15 mouse cellular contexts compared by ENCODE assay signal in genomic region chr7:31128157-31128705, GRCm38 (mm10). TPM values are rescaled to one million over a fixed set of nuclear protein-coding genes. Genes with fewer than 3 reads are reported as not detected.
A peak's percentile ranks its signal among the peaks of the same experiment; 100 is the strongest.
DNase-seq lines count a peak whose midpoint lies in the region; ATAC-seq and TF ChIP-seq lines count a peak whose summit lies in the region.
"Had no signal": no experiment of that assay in that cellular context is flagged by ENCODE, and none has a peak within 500 bp of the region (broad histone marks: within the 10 kb centered on the region; RNA-seq: fewer than 3 reads in every experiment).

No protein-coding gene starts in this region.

- no peak overlapping the region for H3K4me3 ChIP-seq in forebrain, embryonic 12.5 days (replicated peaks)
- no peak overlapping the region for H3K4me3 ChIP-seq in forebrain, embryonic 16.5 days (replicated peaks; ENCODE audit: low read length)
- no peak overlapping the region for H3K4me3 ChIP-seq in lung, embryonic 14.5 days (ENCODE audit: low read depth, low read length)
- no peak overlapping the region for H3K4me3 ChIP-seq in myocyte

- no peak overlapping the region for H3K9ac ChIP-seq in forebrain, embryonic 12.5 days
- H3K9ac ChIP-seq in forebrain, embryonic 16.5 days (replicated peaks; ENCODE audit: low read depth, low read length), result no peak overlapping the region
- H3K9ac ChIP-seq in lung, embryonic 14.5 days, result no peak overlapping the region
- H3K9ac ChIP-seq: limb, embryonic 15.5 days had no signal

- 65% methylated on average over 9 of the region's 9 CpGs for WGBS in forebrain, embryonic 12.5 days
- 66% methylated on average over 9 of the region's 9 CpGs for WGBS in forebrain, embryonic 16.5 days
- WGBS in lung, embryonic 14.5 days, result 61% methylated on average over 9 of the region's 9 CpGs

- H3ac ChIP-seq in myocyte (ENCODE audit: control insufficient read depth, insufficient read length), result no peak overlapping the region

- H3K9me3 ChIP-seq in forebrain, embryonic 12.5 days, result no peaks in the 10 kb centered on the region
- no peaks in the 10 kb centered on the region for H3K9me3 ChIP-seq in forebrain, embryonic 16.5 days (ENCODE audit: control insufficient read depth, low read length)
- H3K9me3 ChIP-seq in lung, embryonic 14.5 days (ENCODE audit: low read depth, low read length), result no peaks in the 10 kb centered on the region
- H3K9me3 ChIP-seq: limb, embryonic 15.5 days had no signal

- H3K79me2 ChIP-seq in myocyte (ENCODE audit: control insufficient read depth, insufficient read depth), result no peaks in the 10 kb centered on the region

- no peak overlapping the region for H3K27ac ChIP-seq in forebrain, embryonic 12.5 days
- H3K27ac ChIP-seq in forebrain, embryonic 16.5 days (ENCODE audit: low read length), result no peak overlapping the region
- no peak overlapping the region for H3K27ac ChIP-seq in lung, embryonic 14.5 days (ENCODE audit: low read depth)
- H3K27ac ChIP-seq: limb, embryonic 15.5 days had no signal

- TF ChIP-seq CTCF in lung, embryonic 14.5 days (IDR thresholded peaks at IDR 0.05; ENCODE audit: low read depth), result no peak

- no peak overlapping the region for H3K4me2 ChIP-seq in forebrain, embryonic 12.5 days
- no peak overlapping the region for H3K4me2 ChIP-seq in forebrain, embryonic 16.5 days (ENCODE audit: low read length)
- no peak overlapping the region for H3K4me2 ChIP-seq in lung, embryonic 14.5 days
- no peak overlapping the region for H3K4me2 ChIP-seq in myocyte (ENCODE audit: low read depth)

- H3K4me1 ChIP-seq in forebrain, embryonic 12.5 days, result peaks cover 13% of the 10 kb centered on the region
- peaks cover 12% of the 10 kb centered on the region for H3K4me1 ChIP-seq in forebrain, embryonic 16.5 days (replicated peaks; ENCODE audit: control insufficient read depth, insufficient read depth, low read length)
- H3K4me1 ChIP-seq in lung, embryonic 14.5 days (ENCODE audit: insufficient read depth), result no peaks in the 10 kb centered on the region

- H3K27me3 ChIP-seq in forebrain, embryonic 12.5 days, result peaks cover 47% of the 10 kb centered on the region
- H3K27me3 ChIP-seq in forebrain, embryonic 16.5 days (replicated peaks; ENCODE audit: control insufficient read depth, insufficient read depth, low read length), result peaks cover 27% of the 10 kb centered on the region
- peaks cover 27% of the 10 kb centered on the region for H3K27me3 ChIP-seq in lung, embryonic 14.5 days (ENCODE audit: insufficient read depth, low read length)
- no peaks in the 10 kb centered on the region for H3K27me3 ChIP-seq in myocyte (ENCODE audit: control insufficient read depth, insufficient read depth, insufficient read length)

- peaks cover 53% of the 10 kb centered on the region for H3K36me3 ChIP-seq in forebrain, embryonic 12.5 days (replicated peaks)
- peaks cover 48% of the 10 kb centered on the region for H3K36me3 ChIP-seq in forebrain, embryonic 16.5 days (ENCODE audit: control insufficient read depth, insufficient read depth)
- H3K36me3 ChIP-seq in lung, embryonic 14.5 days (ENCODE audit: insufficient read depth), result peaks cover 49% of the 10 kb centered on the region
- peaks cover 5% of the 10 kb centered on the region for H3K36me3 ChIP-seq in myocyte (ENCODE audit: control insufficient read depth, insufficient read depth)

- ATAC-seq in forebrain, embryonic 12.5 days (ENCODE audit: low FRiP score), result peak; percentile 6; the same call in 1 of the 2 replicates
- no peak for ATAC-seq in forebrain, embryonic 16.5 days
- ATAC-seq in lung, embryonic 14.5 days (ENCODE audit: insufficient read depth), result peak; percentile 10; the same call in 1 of the 2 replicates

- DNase-seq in lung, embryonic 14.5 days, result no peak
- no peak for DNase-seq in lung, postnatal 25 days (ENCODE audit: low spot score)
- DNase-seq in gastrocnemius, postnatal 10 days, result peak; percentile 52
- DNase-seq in retina, embryonic 14.5 days (ENCODE audit: low spot score), result no peak
- no peak for DNase-seq in embryo, embryonic 9.5 days (ENCODE audit: extremely low spot score)
- DNase-seq: adrenal gland, postnatal 36 days; heart, postnatal 14 days; kidney, postnatal 25 days; lung, adult 18-20 months had no signal

- TF ChIP-seq POLR2A in myocyte (IDR thresholded peaks at IDR 0.05; ENCODE audit: insufficient read length, low read depth), result no peak

TF ChIP-seq in myocyte, 11 proteins besides CTCF, POLR2A, EP300 and RAD21:
- peak; percentile 44 for TF ChIP-seq POLR2AphosphoS2 (IDR thresholded peaks at IDR 0.05; ENCODE audit: insufficient read length, low read depth)
- TF ChIP-seq MAX (IDR thresholded peaks at IDR 0.05; ENCODE audit: low read depth), result no peak

RNA-seq across cellular contexts. Expression of gene Scn1b, which starts 1.4 kb away (rescaled TPM):
- 1.1 and 1.3 TPM in 2 replicates for polyA plus RNA-seq in forebrain, embryonic 12.5 days (2016; fragmentation: Nextera tagmentation; extraction: Ambion mirVana)
- 4.1 and 5.3 TPM in 2 replicates for polyA plus RNA-seq in forebrain, embryonic 16.5 days (2015; fragmentation: Nextera tagmentation; extraction: Ambion mirVana)
- polyA plus RNA-seq in lung, embryonic 14.5 days (2014; fragmentation: Nextera tagmentation; extraction: Ambion mirVana), result 0.93 and 1.3 TPM in 2 replicates
- 100 to 1,000 TPM; 303 to 352 TPM for total RNA-seq in gastrocnemius, postnatal 10 days (2021)
- polyA plus RNA-seq in myocyte (2012; fragmentation: generic; extraction: Trizol), result 4.1 TPM
- total RNA-seq: MEL had no signal

RNA-seq across cellular contexts. Expression of gene Hpn, which starts 13.1 kb away (rescaled TPM):
- polyA plus RNA-seq in forebrain, embryonic 12.5 days (2016; fragmentation: Nextera tagmentation; extraction: Ambion mirVana), result 0.49 and 0.67 TPM in 2 replicates
- polyA plus RNA-seq in forebrain, embryonic 16.5 days (2015; fragmentation: Nextera tagmentation; extraction: Ambion mirVana), result 0.88 TPM in 1 of 2 replicates, not detected in the other
- 9.9 and 10.8 TPM in 2 replicates for polyA plus RNA-seq in lung, embryonic 14.5 days (2014; fragmentation: Nextera tagmentation; extraction: Ambion mirVana)
- 1 to 10 TPM; 6.8 to 7.8 TPM for total RNA-seq in gastrocnemius, postnatal 10 days (2021)
- not detected for polyA plus RNA-seq in myocyte (2012; fragmentation: generic; extraction: Trizol)

RNA-seq across cellular contexts. Expression of gene Gramd1a, which starts 27.5 kb away (rescaled TPM):
- 155 and 174 TPM in 2 replicates for polyA plus RNA-seq in forebrain, embryonic 12.5 days (2016; fragmentation: Nextera tagmentation; extraction: Ambion mirVana)
- 261 and 277 TPM in 2 replicates for polyA plus RNA-seq in forebrain, embryonic 16.5 days (2015; fragmentation: Nextera tagmentation; extraction: Ambion mirVana)
- polyA plus RNA-seq in lung, embryonic 14.5 days (2014; fragmentation: Nextera tagmentation; extraction: Ambion mirVana), result 56.7 and 67.2 TPM in 2 replicates
- total RNA-seq in gastrocnemius, postnatal 10 days (2021), result 10 to 100 TPM; 35.0 to 35.8 TPM
- 25.5 TPM for polyA plus RNA-seq in myocyte (2012; fragmentation: generic; extraction: Trizol)

RNA-seq across cellular contexts. Expression of gene Fxyd3, which starts 51.7 kb away (rescaled TPM):
- 1.1 and 1.3 TPM in 2 replicates for polyA plus RNA-seq in forebrain, embryonic 12.5 days (2016; fragmentation: Nextera tagmentation; extraction: Ambion mirVana)
- 0.15 and 0.66 TPM in 2 replicates for polyA plus RNA-seq in forebrain, embryonic 16.5 days (2015; fragmentation: Nextera tagmentation; extraction: Ambion mirVana)
- 30.7 and 34.0 TPM in 2 replicates for polyA plus RNA-seq in lung, embryonic 14.5 days (2014; fragmentation: Nextera tagmentation; extraction: Ambion mirVana)
- 1 to 10 TPM; 2.9 TPM for total RNA-seq in gastrocnemius, postnatal 10 days (2021)
- polyA plus RNA-seq in myocyte (2012; fragmentation: generic; extraction: Trizol), result 0.01 TPM
- total RNA-seq: layer of hippocampus, postnatal 25 days; MEL had no signal
